Mouse (Mus musculus): ENCODE data around the gene Gm20532.

The Gm20532 gene

DNA sequence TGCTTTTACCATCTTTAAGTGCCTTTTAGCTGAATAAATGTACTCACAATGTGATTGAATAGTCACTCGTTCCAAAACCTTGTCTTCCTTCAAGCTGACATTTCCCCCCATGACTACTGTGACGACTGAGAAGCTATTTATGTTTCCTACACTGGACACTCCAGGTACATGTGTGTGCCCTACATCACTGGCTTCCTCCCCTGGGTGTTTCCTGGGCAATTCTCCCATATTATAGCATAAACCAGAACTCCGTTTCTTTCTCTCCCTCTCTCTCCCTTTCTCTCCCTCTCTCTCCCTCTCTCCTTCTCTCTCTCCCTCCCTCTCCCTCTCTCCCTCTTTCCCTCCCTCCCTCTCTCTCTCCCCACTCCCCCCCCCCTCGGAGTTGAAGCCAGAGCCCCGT, 12.6 kb upstream of the Gm20532 start:
- DNase-seq (ENCODE audit: low spot score in 2 of 2) = no peak

DNA sequence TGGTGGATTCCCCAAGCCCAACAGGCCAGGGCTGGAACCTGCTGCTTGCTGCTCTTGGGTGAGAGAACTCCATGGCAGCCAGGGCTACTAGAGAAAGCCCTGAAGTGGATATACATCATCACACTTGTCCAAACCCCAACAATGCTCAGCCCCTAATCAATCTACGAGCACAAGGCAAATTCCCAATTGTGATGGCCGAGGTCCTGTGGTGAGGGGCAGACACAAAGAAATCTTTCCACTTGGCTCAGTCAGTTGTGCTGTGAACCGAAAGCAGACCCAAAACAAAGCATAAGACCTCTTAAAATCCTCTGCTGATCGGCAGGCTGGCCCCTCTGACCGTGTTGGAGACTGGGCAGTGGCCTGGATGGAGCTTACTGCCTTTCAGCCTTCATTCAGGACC, 11.6 kb upstream of the Gm20532 start:
- DNase-seq (ENCODE audit: low spot score in 2 of 2) = no peak

- DNase-seq (ENCODE audit: low spot score in 2 of 2) = no peak
Measured at GRCm38 (mm10) chr2:26575378-26575777, 11.1 kb upstream of the Gm20532 start.

DNA sequence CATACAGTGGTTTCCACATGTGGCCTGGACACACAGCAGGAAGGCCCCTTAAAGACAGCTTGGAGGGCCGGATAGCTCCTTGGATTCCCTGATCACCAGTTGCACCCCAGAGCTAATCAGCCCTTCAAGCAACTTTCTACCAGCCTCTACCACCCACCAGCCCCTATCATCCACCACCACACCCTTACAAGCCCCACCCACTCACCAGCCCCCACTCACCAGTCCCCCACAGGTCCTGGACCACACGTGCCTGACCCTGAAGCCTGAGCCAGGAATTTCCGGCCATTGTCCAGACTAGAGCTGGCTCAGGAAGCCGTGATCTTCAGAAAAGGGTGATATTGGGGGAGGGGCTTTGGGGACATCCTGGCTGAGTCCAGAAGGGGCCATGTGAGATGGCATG, 10.6 kb upstream of the Gm20532 start:
- no peak for DNase-seq (ENCODE audit: low spot score in 2 of 2)

GRCm38 (mm10) chr2:26576462-26576861, 10.0 kb upstream of the Gm20532 start:
- DNase-seq (ENCODE audit: low spot score in 2 of 2) = no peak

- no peak for DNase-seq (ENCODE audit: low spot score in 2 of 2)
Measured at GRCm38 (mm10) chr2:26578369-26578768, 8.1 kb upstream of the Gm20532 start.

- no peak for DNase-seq (ENCODE audit: low spot score in 2 of 2)
Measured at GRCm38 (mm10) chr2:26579714-26580113, 6.7 kb upstream of the Gm20532 start, which contains the start of gene Egfl7. Gene Egfl7, plus strand, starts transcription at chr2:26580014.

DNA sequence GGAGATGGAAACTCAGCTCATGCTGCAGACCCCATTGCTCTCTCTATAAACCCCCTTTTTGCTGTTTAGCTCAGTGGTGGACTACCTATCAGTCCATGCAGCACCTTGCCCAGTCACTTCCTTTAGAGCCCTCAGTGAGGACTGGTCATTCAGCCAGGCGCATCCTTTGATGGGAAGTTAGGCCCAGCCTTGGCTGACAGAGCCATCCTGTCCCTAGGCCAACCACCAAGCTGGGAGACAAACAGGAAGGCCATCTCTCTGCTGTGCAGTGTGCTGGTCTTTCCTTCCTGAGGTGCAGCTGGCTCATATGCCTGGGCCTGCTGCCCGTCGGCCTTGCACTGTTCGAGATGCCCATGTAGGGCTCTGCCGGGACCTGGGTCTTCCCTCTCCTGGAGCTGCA, 5.7 kb upstream of the Gm20532 start:
- no peak for DNase-seq (ENCODE audit: low spot score in 2 of 2)

GRCm38 (mm10) chr2:26582203-26582602, 4.2 kb upstream of the Gm20532 start:
- no peak for DNase-seq (ENCODE audit: low spot score in 2 of 2)

GRCm38 (mm10) chr2:26582741-26583140, 3.7 kb upstream of the Gm20532 start:
- DNase-seq (ENCODE audit: low spot score in 2 of 2) = no peak

DNA sequence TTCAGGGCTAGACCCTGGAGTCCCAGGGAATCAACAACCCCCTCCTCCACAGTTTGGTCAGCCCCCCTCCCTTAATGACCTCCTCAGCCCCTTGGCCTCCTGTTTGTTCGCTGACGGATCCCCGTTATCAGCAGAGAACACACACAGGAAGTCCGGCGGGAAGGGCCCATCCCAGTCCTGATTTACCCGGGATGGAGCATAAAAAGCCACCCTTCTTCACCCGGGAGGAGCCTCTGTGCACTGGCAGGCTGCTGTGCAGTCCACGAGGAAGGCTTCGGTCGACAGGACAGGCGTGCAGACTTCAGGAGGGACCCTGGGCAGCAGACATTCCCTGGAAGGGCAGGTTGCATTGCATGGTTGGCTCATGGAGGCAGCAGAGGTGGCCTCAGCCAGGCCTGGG, 2.8 kb upstream of the Gm20532 start:
- no peak for DNase-seq (ENCODE audit: low spot score in 2 of 2)

GRCm38 (mm10) chr2:26585713-26586112, 726 bp upstream of the Gm20532 start:
- no peak for DNase-seq (ENCODE audit: low spot score in 2 of 2)

- no peak for DNase-seq (ENCODE audit: low spot score in 2 of 2)
Measured at GRCm38 (mm10) chr2:26587044-26587405, 586 bp downstream of the Gm20532 start.

DNA sequence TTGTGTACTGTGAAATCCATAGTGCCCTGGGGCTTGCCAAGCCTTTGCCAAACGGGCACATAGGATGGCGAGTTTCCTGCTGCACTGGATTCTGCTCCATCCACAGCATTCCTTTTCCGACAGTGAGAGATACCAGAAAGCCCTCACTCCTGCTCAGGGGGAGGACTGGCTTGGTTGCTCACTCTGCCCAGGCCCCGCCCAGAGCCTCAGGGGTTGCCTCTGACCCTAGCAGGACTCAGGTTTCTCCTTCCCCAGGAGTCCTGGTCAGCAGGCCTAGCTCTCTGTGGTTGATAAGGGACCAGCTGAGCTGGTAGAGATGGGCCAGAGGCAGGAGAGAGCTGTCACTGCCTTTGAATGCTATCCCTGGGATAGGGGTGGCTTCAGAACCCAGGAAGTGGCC, 2.1 kb downstream of the Gm20532 start:
- no peak for DNase-seq (ENCODE audit: low spot score in 2 of 2)

DNA sequence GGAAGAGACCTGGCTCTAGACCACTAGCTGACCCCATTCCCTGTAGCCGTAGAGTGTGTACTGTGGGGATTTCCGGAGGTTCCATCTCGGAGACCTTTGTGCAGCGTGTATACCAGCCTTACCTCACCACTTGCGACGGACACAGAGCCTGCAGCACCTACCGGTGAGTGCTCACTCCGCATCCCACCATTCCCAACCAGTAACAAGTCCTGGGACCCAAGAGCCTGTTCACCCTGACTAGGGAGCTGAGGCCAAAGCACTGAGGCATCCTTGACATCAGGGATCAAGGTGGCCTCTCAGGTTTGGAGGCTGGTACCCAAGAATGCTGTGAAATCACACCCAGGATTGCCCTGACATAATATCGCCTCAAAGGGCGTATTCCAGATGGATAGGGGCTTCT, 2.8 kb downstream of the Gm20532 start:
- no peak for DNase-seq (ENCODE audit: low spot score in 2 of 2)

- no peak for DNase-seq (ENCODE audit: low spot score in 2 of 2)
Measured at GRCm38 (mm10) chr2:26590282-26590681, 3.8 kb downstream of the Gm20532 start.

DNA sequence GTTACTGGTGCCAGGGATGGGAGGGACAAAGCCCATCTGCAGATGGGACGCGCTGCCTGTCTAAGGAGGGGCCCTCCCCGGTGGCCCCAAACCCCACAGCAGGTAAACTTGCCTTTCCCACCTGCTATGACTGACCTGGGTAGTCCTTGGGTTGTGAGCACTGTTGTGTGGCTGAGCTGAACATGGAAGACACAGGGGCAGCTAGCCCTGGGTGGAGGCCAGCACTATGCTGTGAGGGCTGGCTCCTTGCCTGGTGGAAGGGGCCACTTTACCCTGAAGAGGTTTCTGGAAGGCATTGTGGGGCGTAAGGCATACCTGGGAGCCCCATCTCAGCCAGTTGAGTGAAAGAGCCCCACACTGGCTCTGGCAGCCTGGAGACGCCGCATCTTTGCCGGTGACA, 4.5 kb downstream of the Gm20532 start:
- DNase-seq (ENCODE audit: low spot score in 2 of 2) = no peak

- DNase-seq (ENCODE audit: low spot score in 2 of 2) = no peak
Measured at GRCm38 (mm10) chr2:26591416-26591815, 5.0 kb downstream of the Gm20532 start.

DNA sequence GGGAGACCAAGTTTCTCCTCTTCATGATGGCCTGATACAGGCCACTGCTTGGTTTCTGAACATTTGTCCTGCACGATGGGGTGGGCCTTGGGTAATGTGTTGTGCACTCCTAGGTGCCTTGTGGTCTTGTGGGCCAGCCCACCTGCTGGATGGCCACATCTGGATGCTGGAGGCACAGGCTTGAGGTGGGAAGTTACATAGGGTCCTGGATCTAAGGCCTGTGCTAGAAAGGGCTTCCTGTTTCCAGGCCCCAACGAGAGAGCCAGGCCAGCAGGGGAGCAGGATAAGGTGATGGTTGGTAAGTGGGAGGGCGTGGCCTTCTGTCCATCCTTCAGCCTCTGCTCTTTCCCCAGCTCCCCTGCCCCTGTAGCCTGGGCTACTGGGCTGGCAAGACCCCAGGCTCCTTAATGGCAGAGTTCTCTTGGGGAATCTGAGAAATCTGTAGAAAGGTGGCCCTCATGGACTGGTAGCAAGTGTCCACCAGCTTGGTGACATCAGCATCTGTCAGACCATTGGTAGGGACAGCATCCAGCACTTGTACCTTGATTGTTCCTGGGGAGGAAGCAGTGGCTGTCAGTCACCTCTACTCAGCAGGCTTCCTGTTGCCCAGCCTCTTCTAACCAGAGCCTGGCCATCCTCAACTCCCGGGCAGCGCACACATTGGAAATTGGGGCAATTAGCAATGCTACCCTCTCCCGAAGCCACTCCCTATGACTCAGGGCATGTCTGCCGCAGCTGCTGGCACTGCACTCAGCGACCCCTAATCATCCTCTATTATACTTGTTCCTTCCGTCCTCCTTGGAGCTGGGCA, 7.0 kb downstream of the Gm20532 start:
- DNase-seq (ENCODE audit: low spot score in 2 of 2) = no peak

- no peak for DNase-seq (ENCODE audit: low spot score in 2 of 2)
Measured at GRCm38 (mm10) chr2:26594022-26594346, 7.5 kb downstream of the Gm20532 start.

DNA sequence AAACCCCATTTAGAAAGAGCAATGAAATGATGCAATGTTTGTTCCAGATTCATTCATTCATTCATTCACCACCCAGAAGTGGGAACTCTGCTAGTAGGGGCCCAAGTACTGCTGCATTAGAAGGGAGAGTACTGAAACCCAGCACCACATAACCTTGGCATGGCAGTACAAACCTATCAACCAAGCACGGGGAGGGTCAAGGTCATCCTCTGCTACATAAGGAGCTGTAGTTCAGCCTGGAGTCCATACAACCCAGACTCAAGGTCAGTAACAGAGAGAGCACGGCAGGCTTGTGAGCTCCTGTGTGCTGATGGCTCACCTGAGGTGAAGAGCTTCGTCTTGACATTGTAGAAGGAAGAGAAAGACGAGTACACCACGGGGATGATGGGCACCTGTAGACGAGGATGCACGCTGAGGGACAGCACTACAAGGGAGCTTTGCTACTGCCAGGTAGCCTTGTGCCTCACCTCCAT, 8.1 kb downstream of the Gm20532 start:
- no peak for DNase-seq (ENCODE audit: low spot score in 2 of 2)

GRCm38 (mm10) chr2:26594934-26595724, 8.7 kb downstream of the Gm20532 start:
- DNase-seq (ENCODE audit: low spot score in 2 of 2) = no peak

All from urinary bladder, postnatal 4 days (tissue).